Mouse (Mus musculus): ENCODE results near the gene Arhgap10. TPM values are rescaled to one million over a fixed set of nuclear protein-coding genes. Genes with fewer than 3 reads are reported as not detected.
A peak's percentile ranks its signal among the peaks of the same experiment; 100 is the strongest.

Gene Arhgap10
- polyA plus RNA-seq, 1 experiment from 2014 or later: 14.8 TPM

DNA sequence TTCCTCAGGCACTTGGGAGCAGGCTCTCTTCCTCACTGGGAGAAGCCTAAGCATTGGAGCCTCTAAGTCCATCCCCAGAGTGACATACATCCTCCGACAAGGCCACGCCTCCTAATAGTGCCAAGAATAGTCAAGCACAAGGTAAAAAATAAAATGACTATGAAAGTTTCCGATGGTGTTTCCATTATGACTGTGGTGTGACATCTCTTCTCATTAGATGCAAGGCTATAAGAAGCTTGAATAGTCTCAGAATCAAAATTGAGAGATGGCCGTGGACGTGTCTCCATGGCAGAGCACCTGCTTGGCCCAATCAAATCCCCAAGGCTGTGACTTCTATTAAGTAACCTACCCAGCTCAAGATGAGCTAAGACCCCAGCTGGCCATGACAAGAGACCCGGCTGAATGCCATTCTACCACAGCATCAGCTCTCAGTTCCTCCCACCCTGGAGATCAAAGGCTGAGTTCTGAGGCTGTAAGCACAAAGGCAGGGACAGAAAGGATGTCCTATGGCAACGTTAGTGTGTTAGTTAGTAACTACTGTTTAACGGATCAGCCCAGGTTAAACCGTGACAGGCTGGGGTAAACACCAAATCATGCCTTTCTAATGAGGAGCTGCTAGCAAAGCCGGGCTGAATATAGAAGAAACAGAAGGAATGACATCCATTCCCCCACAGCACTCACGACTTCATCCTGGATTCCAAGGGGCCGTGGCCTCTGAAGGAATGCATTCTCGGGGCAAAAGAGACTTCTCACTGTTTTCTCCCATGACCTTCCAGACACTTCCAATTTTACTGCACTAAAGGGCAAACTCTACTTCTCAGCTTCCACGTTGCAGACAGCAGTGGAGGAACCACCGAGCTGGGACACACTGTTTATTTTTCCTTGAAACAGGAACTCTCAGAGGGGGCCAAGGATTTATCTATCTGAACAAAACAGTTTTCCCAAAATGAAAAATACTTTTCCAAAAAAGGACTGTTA, 81.5 kb downstream of the Arhgap10 start:
- Histone ChIP-seq H3K27ac (ENCODE audit: low read depth, low read length) (no peak overlapping the region), H3K9ac (ENCODE audit: low read length) (no peak overlapping the region), H3K27me3 (ENCODE audit: control insufficient read depth, insufficient read depth, low read length) (no peaks in the 10 kb centered on the region), H3K4me2 (ENCODE audit: low read depth) (no peak overlapping the region), H3K9me3 (ENCODE audit: control insufficient read depth, low read length) (no peaks in the 10 kb centered on the region), H3K4me1 (ENCODE audit: control insufficient read depth, insufficient read depth, low read length) (peaks cover 7% of the 10 kb centered on the region; the same call in 1 of the 2 replicates), H3K4me3 (ENCODE audit: low read depth, low read length) (no peak overlapping the region), H3K36me3 (ENCODE audit: control insufficient read depth, insufficient read depth, low read length) (no peaks in the 10 kb centered on the region)
- DNase-seq (ENCODE audit: low spot score) (peak; percentile 18), ATAC-seq (ENCODE audit: insufficient read depth, low FRiP score, low TSS enrichment) (no peak)
- 31% methylated on average over 15 of the region's 15 CpGs for WGBS

DNA sequence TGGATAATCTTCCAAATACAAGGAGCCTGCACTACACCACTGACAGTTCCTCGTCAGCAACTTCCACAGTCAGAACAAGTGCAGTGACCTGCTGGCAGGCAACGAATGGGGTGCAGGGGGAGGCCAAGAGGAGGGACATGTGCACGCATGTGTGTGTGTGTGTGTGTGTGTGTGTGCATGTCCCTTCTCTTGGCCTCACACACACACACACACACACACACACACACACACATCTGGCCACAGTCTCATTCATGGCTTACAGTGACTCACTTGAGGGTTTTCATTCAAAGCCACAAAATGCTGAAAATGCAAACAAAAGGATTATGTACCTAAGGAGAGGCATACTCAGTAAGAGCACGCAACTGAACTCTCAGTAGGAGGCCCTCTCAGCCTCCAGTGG, 84.5 kb downstream of the Arhgap10 start:
- no peaks in the 10 kb centered on the region for H3K36me3 ChIP-seq (ENCODE audit: control insufficient read depth, insufficient read depth, low read length)
- no peak overlapping the region for H3K4me3 ChIP-seq (ENCODE audit: low read depth, low read length)
- H3K4me2 ChIP-seq (ENCODE audit: low read depth): no peak overlapping the region
- ATAC-seq (ENCODE audit: insufficient read depth, low FRiP score, low TSS enrichment): no peak
- peaks cover 7% of the 10 kb centered on the region; the same call in 1 of the 2 replicates for H3K4me1 ChIP-seq (ENCODE audit: control insufficient read depth, insufficient read depth, low read length)
- no peaks in the 10 kb centered on the region for H3K9me3 ChIP-seq (ENCODE audit: control insufficient read depth, low read length)
- H3K27ac ChIP-seq (ENCODE audit: low read depth, low read length): no peak overlapping the region
- no peak overlapping the region for H3K9ac ChIP-seq (ENCODE audit: low read length)
- no peaks in the 10 kb centered on the region for H3K27me3 ChIP-seq (ENCODE audit: control insufficient read depth, insufficient read depth, low read length)
- 48% methylated on average over 4 of the region's 4 CpGs for WGBS
- no peak for DNase-seq (ENCODE audit: low spot score)

DNA sequence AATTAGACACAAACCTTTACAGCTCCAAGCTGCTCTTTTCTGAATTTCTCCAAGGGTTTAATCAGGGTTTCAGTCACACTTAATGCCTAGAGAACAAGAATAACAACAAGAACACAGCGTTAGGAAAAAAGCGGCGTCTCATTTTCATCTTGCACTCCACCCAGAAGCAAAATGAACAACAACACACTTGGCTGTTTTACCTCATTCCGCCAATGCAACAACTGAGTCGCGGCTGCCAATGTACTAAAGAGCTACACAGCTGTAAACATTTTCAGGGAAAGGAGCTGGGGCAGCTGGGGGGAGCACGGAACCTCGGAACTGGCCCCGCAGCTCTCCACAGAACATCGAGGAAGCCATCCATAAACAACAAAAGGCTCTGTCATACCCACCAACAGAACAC, 85.0 kb downstream of the Arhgap10 start:
- 64% methylated on average over 10 of the region's 10 CpGs for WGBS
- no peak overlapping the region for H3K4me2 ChIP-seq (ENCODE audit: low read depth)
- ATAC-seq (ENCODE audit: insufficient read depth, low FRiP score, low TSS enrichment) (no peak), DNase-seq (ENCODE audit: low spot score) (no peak)
- no peak overlapping the region for H3K9ac ChIP-seq (ENCODE audit: low read length)
- H3K4me1 ChIP-seq (ENCODE audit: control insufficient read depth, insufficient read depth, low read length): peaks cover 7% of the 10 kb centered on the region; the same call in 1 of the 2 replicates
- H3K27ac ChIP-seq (ENCODE audit: low read depth, low read length): no peak overlapping the region
- no peaks in the 10 kb centered on the region for H3K36me3 ChIP-seq (ENCODE audit: control insufficient read depth, insufficient read depth, low read length)
- no peaks in the 10 kb centered on the region for H3K27me3 ChIP-seq (ENCODE audit: control insufficient read depth, insufficient read depth, low read length)
- no peak overlapping the region for H3K4me3 ChIP-seq (ENCODE audit: low read depth, low read length)
- no peaks in the 10 kb centered on the region for H3K9me3 ChIP-seq (ENCODE audit: control insufficient read depth, low read length)

DNA sequence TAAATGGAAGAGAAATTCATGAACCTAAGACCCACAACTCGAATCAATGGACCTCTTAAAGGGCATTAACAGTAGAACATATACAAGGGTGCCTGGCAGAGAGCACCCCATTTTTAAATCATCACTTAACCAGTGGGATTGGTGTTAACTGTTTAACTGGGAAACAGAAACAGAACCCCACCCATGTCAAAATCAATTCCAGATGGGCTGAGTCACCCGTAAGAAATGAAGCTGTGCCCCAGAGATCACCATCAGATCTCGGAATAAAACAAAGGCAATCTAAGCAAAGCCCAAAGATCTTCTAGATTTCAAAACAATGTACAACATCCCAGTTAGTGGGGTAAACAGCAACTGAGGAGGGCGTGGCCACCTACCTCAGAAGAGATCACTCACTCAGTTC, 89.3 kb downstream of the Arhgap10 start:
- Histone ChIP-seq H3K27me3 (ENCODE audit: control insufficient read depth, insufficient read depth, low read length) (no peaks in the 10 kb centered on the region), H3K4me1 (ENCODE audit: control insufficient read depth, insufficient read depth, low read length) (0 out of 2 replicates have a peak, but pooled peaks cover 2% of the 10 kb centered on the region), H3K4me3 (ENCODE audit: low read depth, low read length) (no peak overlapping the region), H3K36me3 (ENCODE audit: control insufficient read depth, insufficient read depth, low read length) (no peaks in the 10 kb centered on the region), H3K4me2 (ENCODE audit: low read depth) (no peak overlapping the region), H3K9ac (ENCODE audit: low read length) (no peak overlapping the region), H3K27ac (ENCODE audit: low read depth, low read length) (no peak overlapping the region), H3K9me3 (ENCODE audit: control insufficient read depth, low read length) (no peaks in the 10 kb centered on the region)
- ATAC-seq (ENCODE audit: insufficient read depth, low FRiP score, low TSS enrichment) (no peak), DNase-seq (ENCODE audit: low spot score) (no peak)
- 77% methylated on average over 4 of the region's 4 CpGs for WGBS

DNA sequence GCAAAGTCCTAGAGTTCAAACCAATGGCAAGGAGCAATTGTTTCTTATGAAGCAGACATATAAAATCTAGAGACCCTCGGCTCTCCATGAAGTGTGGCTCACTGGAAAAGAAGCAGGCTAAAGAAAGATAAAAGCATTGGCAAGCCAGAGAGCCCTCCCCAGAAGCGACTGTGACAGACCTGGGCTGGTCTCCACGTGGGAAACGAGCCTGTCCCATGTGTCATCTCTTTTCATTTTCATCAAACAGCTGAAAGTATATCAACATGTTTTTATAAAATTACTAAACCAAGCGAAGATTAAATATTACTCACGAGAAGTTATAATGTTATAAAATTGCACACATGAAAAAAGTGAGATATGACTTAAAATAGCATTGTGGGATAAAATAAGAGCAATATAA, 89.7 kb downstream of the Arhgap10 start:
- Histone ChIP-seq H3K27ac (ENCODE audit: low read depth, low read length) (no peak overlapping the region), H3K4me1 (ENCODE audit: control insufficient read depth, insufficient read depth, low read length) (0 out of 2 replicates have a peak, but pooled peaks cover 2% of the 10 kb centered on the region), H3K27me3 (ENCODE audit: control insufficient read depth, insufficient read depth, low read length) (no peaks in the 10 kb centered on the region), H3K4me3 (ENCODE audit: low read depth, low read length) (no peak overlapping the region), H3K9ac (ENCODE audit: low read length) (no peak overlapping the region), H3K36me3 (ENCODE audit: control insufficient read depth, insufficient read depth, low read length) (no peaks in the 10 kb centered on the region), H3K9me3 (ENCODE audit: control insufficient read depth, low read length) (no peaks in the 10 kb centered on the region), H3K4me2 (ENCODE audit: low read depth) (no peak overlapping the region)
- no peak for ATAC-seq (ENCODE audit: insufficient read depth, low FRiP score, low TSS enrichment)
- 86% methylated on average over 6 of the region's 6 CpGs for WGBS
- no peak for DNase-seq (ENCODE audit: low spot score)

DNA sequence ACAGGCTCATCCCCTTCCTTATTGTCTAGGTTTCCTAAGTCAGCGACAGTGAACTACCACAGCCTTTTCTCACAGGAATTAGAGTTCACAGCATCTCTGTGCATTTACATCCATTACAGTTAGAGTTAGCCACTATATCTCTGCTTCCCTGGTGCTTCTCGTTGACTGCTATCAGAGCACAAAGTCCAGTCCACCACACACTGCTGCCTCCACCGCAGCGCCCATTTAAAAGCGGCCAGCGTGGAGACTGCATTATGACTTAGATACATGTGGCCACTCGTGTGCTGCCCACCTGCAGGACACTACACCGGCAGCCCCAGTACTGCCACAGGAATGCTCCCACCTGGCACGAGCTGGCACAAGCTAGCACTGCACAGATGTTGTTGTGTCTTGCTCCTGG, 90.3 kb downstream of the Arhgap10 start:
- Histone ChIP-seq H3K4me3 (ENCODE audit: low read depth, low read length) (no peak overlapping the region), H3K4me2 (ENCODE audit: low read depth) (no peak overlapping the region), H3K36me3 (ENCODE audit: control insufficient read depth, insufficient read depth, low read length) (no peaks in the 10 kb centered on the region), H3K27ac (ENCODE audit: low read depth, low read length) (no peak overlapping the region), H3K9me3 (ENCODE audit: control insufficient read depth, low read length) (no peaks in the 10 kb centered on the region), H3K27me3 (ENCODE audit: control insufficient read depth, insufficient read depth, low read length) (no peaks in the 10 kb centered on the region), H3K9ac (ENCODE audit: low read length) (no peak overlapping the region), H3K4me1 (ENCODE audit: control insufficient read depth, insufficient read depth, low read length) (no peaks in the 10 kb centered on the region)
- 80% methylated on average over 9 of the region's 9 CpGs for WGBS
- DNase-seq (ENCODE audit: low spot score) (no peak), ATAC-seq (ENCODE audit: insufficient read depth, low FRiP score, low TSS enrichment) (no peak)

DNA sequence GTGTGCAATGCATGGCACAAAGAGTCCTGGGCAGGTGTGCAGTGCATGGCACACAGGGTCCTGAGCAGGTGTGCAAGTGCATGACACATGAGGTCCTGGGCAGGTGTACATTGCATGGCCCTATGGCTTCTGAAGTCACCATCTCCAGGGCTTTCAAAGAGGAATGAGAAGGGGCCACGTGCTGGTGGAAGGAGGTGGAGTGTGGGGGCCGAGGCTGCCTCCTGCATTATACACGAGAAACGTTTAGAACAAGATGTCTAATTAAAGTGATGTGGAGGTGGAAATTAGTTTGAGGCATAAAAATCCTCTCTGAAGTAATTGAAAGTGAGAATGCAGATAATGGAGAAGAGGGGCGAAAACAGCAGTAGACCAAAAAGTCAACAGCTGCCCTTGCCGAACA, 93.9 kb downstream of the Arhgap10 start:
- no peak for DNase-seq (ENCODE audit: low spot score)
- no peak overlapping the region for H3K9ac ChIP-seq (ENCODE audit: low read length)
- H3K36me3 ChIP-seq (ENCODE audit: control insufficient read depth, insufficient read depth, low read length): no peaks in the 10 kb centered on the region
- ATAC-seq (ENCODE audit: insufficient read depth, low FRiP score, low TSS enrichment): no peak
- H3K27ac ChIP-seq (ENCODE audit: low read depth, low read length): no peak overlapping the region
- H3K4me2 ChIP-seq (ENCODE audit: low read depth): no peak overlapping the region
- no peaks in the 10 kb centered on the region for H3K9me3 ChIP-seq (ENCODE audit: control insufficient read depth, low read length)
- H3K4me1 ChIP-seq (ENCODE audit: control insufficient read depth, insufficient read depth, low read length): no peaks in the 10 kb centered on the region
- 71% methylated on average over 5 of the region's 6 CpGs for WGBS
- H3K27me3 ChIP-seq (ENCODE audit: control insufficient read depth, insufficient read depth, low read length): no peaks in the 10 kb centered on the region
- no peak overlapping the region for H3K4me3 ChIP-seq (ENCODE audit: low read depth, low read length)

DNA sequence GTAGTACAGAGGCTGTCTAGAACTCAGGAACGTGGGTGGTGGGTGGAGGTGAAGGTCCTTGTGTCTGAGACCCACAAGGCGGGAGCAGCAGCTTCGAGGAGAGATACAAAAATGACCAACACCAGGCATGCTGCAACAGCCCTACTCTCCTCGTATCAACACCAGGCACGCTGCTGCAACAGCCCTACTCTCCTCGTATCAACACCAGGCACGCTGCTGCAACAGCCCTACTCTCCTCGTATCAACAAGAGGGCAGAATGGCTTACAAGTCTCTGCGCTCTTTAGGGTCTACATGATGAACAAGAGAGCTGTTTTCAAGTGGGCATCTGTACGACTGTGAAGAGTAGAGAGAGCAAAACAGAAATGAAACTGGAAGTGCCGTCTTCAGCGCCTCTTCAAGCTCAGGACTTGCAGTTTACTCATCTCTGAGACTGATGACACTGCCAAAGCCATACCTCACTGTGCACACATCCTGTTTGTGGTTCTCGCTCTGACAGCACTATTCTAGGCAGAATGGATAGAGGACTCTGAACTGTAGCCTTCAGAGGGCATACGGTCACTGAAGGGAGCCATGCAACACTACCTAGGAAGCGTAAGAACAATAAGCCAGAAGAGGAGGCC, 95.0 kb downstream of the Arhgap10 start:
- Histone ChIP-seq H3K27ac (ENCODE audit: low read depth, low read length) (no peak overlapping the region), H3K4me1 (ENCODE audit: control insufficient read depth, insufficient read depth, low read length) (no peaks in the 10 kb centered on the region), H3K36me3 (ENCODE audit: control insufficient read depth, insufficient read depth, low read length) (no peaks in the 10 kb centered on the region), H3K9ac (ENCODE audit: low read length) (no peak overlapping the region), H3K4me2 (ENCODE audit: low read depth) (no peak overlapping the region), H3K27me3 (ENCODE audit: control insufficient read depth, insufficient read depth, low read length) (no peaks in the 10 kb centered on the region), H3K4me3 (ENCODE audit: low read depth, low read length) (no peak overlapping the region), H3K9me3 (ENCODE audit: control insufficient read depth, low read length) (no peaks in the 10 kb centered on the region)
- DNase-seq (ENCODE audit: low spot score) (no peak), ATAC-seq (ENCODE audit: insufficient read depth, low FRiP score, low TSS enrichment) (no peak)
- 86% methylated on average over 15 of the region's 15 CpGs for WGBS
